Mouse (Mus musculus) ES-Bruce4 (cell line): ENCODE data around the gene Srsf4. TPM values are rescaled to one million over a fixed set of nuclear protein-coding genes. Genes with fewer than 3 reads are reported as not detected.

Experiments used
- H3K27ac ChIP-seq: 2 replicates; pipeline ENCODE4 v1.5.1; 2012; ENCODE audit warnings: low read length, inconsistent platforms; ENCODE audit not compliant: insufficient read depth
- H3K27me3 ChIP-seq: 2 replicates; pipeline ENCODE4 v1.6.1; 2012; ENCODE audit warnings: mild to moderate bottlenecking, low read length, inconsistent platforms; ENCODE audit not compliant: control insufficient read depth, poor library complexity, insufficient read depth, severe bottlenecking
- H3K36me3 ChIP-seq: 2 replicates; pipeline ENCODE4 v1.6.1; 2012; ENCODE audit warnings: inconsistent platforms, mild to moderate bottlenecking, low read length, moderate library complexity; ENCODE audit not compliant: control insufficient read depth, poor library complexity, insufficient read depth, severe bottlenecking
- H3K4me1 ChIP-seq: one replicate; pipeline ENCODE4 v1.8.1; 2011; ENCODE audit warnings: low read length; ENCODE audit not compliant: control insufficient read depth, insufficient read depth
- H3K4me3 ChIP-seq: 2 replicates; pipeline ENCODE4 v1.5.1; 2011; ENCODE audit warnings: low read depth, mild to moderate bottlenecking, low read length
- H3K9ac ChIP-seq: 2 replicates; pipeline ENCODE4 v1.6.1; 2012; ENCODE audit warnings: low read depth, mild to moderate bottlenecking, inconsistent platforms; ENCODE audit not compliant: poor library complexity, severe bottlenecking
- H3K9me3 ChIP-seq: replicated peaks from 2 replicates; pipeline ENCODE4 v1.6.1; 2012; ENCODE audit warnings: mild to moderate bottlenecking, low read length, inconsistent platforms; ENCODE audit not compliant: control insufficient read depth, poor library complexity, insufficient read depth, severe bottlenecking
- CTCF ChIP-seq: IDR thresholded peaks from one replicate; pipeline ENCODE4 v1.8.1; 2011; ENCODE audit warnings: low read depth, low read length
- EP300 ChIP-seq: IDR thresholded peaks from 2 replicates; pipeline ENCODE4 v1.6.1; 2011; ENCODE audit warnings: low read depth, low read length; ENCODE audit not compliant: insufficient read depth
- POLR2A ChIP-seq: IDR thresholded peaks from one replicate; pipeline ENCODE4 v1.8.1; 2011; ENCODE audit warnings: low read length; ENCODE audit not compliant: insufficient read depth
- polyA plus RNA-seq: library from polyadenylated mRNA; stranded (reverse); fragments of >200 nt; gene quantifications from 2 replicates; pipeline ENCODE4 v1.2.4, GENCODE M21; 2011; ENCODE audit warnings: low read depth; ENCODE audit not compliant: missing spikeins, insufficient read depth, insufficient read length

The Srsf4 gene
- polyA plus RNA-seq, 1 experiment = 74.5 TPM

GRCm38 (mm10) chr4:131915821-131916328 lies 42.5 kb downstream of the Srsf4 start:
- TF ChIP-seq POLR2A (no peak), EP300 (no peak), CTCF (no peak)
- H3K27me3 ChIP-seq = no peaks in the 10 kb centered on the region
- H3K4me1 ChIP-seq = peaks cover 3% of the 10 kb centered on the region
- H3K36me3 ChIP-seq = no peaks in the 10 kb centered on the region
- peak overlapping the region; percentile 55; the same call in 1 of the 2 replicates for H3K9ac ChIP-seq
- H3K27ac ChIP-seq = no peak overlapping the region
- H3K4me3 ChIP-seq = peak overlapping the region; percentile 25
- H3K9me3 ChIP-seq = no peaks in the 10 kb centered on the region

- Histone ChIP-seq H3K36me3 (no peaks in the 10 kb centered on the region), H3K4me3 (peak overlapping the region; percentile 25), H3K4me1 (no peaks in the 10 kb centered on the region), H3K27me3 (peaks cover 3% of the 10 kb centered on the region; the same call in 1 of the 2 replicates), H3K27ac (no peak overlapping the region), H3K9me3 (no peaks in the 10 kb centered on the region), H3K9ac (peak overlapping the region; percentile 12; the same call in 1 of the 2 replicates)
- TF ChIP-seq POLR2A (no peak), CTCF (peak; percentile 90), EP300 (no peak)
Measured at GRCm38 (mm10) chr4:131916425-131916824, 43.0 kb downstream of the Srsf4 start.

GRCm38 (mm10) chr4:131917010-131917555 lies 43.7 kb downstream of the Srsf4 start:
- H3K36me3 ChIP-seq = no peaks in the 10 kb centered on the region
- no peak overlapping the region for H3K27ac ChIP-seq
- H3K4me1 ChIP-seq = no peaks in the 10 kb centered on the region
- TF ChIP-seq CTCF = no peak
- no peak for TF ChIP-seq EP300
- no peak for TF ChIP-seq POLR2A
- peaks cover 10% of the 10 kb centered on the region for H3K27me3 ChIP-seq
- H3K4me3 ChIP-seq = no peak overlapping the region
- H3K9me3 ChIP-seq = no peaks in the 10 kb centered on the region
- H3K9ac ChIP-seq = no peak overlapping the region

GRCm38 (mm10) chr4:131918026-131918533 lies 44.7 kb downstream of the Srsf4 start:
- H3K9ac ChIP-seq = no peak overlapping the region
- TF ChIP-seq EP300 = no peak
- TF ChIP-seq POLR2A = no peak
- TF ChIP-seq CTCF = no peak
- H3K4me3 ChIP-seq = no peak overlapping the region
- H3K27ac ChIP-seq = no peak overlapping the region
- H3K4me1 ChIP-seq = no peaks in the 10 kb centered on the region
- peaks cover 11% of the 10 kb centered on the region for H3K27me3 ChIP-seq
- no peaks in the 10 kb centered on the region for H3K36me3 ChIP-seq
- H3K9me3 ChIP-seq = no peaks in the 10 kb centered on the region

GRCm38 (mm10) chr4:131918711-131919500 lies 45.5 kb downstream of the Srsf4 start:
- peaks cover 11% of the 10 kb centered on the region for H3K27me3 ChIP-seq
- no peaks in the 10 kb centered on the region for H3K36me3 ChIP-seq
- H3K4me1 ChIP-seq = no peaks in the 10 kb centered on the region
- H3K9me3 ChIP-seq = no peaks in the 10 kb centered on the region
- H3K9ac ChIP-seq = no peak overlapping the region
- no peak overlapping the region for H3K4me3 ChIP-seq
- TF ChIP-seq POLR2A (no peak), CTCF (no peak), EP300 (peak; percentile 64)
- no peak overlapping the region for H3K27ac ChIP-seq

- peak overlapping the region; percentile 66 for H3K9ac ChIP-seq
Measured at GRCm38 (mm10) chr4:131919506-131920140, 46.2 kb downstream of the Srsf4 start.

More at GRCm38 (mm10) chr4:131919506-131920140, 46.2 kb downstream of the Srsf4 start:
- no peak overlapping the region for H3K27ac ChIP-seq
- H3K4me1 ChIP-seq = no peaks in the 10 kb centered on the region
- no peaks in the 10 kb centered on the region for H3K36me3 ChIP-seq
- H3K9me3 ChIP-seq = no peaks in the 10 kb centered on the region
- H3K27me3 ChIP-seq = peaks cover 11% of the 10 kb centered on the region
- peak overlapping the region; percentile 42 for H3K4me3 ChIP-seq
- TF ChIP-seq CTCF = no peak
- no peak for TF ChIP-seq EP300
- TF ChIP-seq POLR2A = no peak
